Mouse (Mus musculus) small intestine, adult 2 months (tissue): ENCODE measurements around the gene Slc9a9.

Source experiments
- CTCF ChIP-seq: fragments of 200-500 bp; IDR thresholded peaks from 2 replicates; pipeline ENCODE4 v1.5.1; 2012; ENCODE audit warnings: low read depth, mild to moderate bottlenecking, control low read depth, inconsistent platforms, low read length, moderate library complexity, mixed read lengths; ENCODE audit not compliant: insufficient replicate concordance, insufficient read length; ENCODE audit errors: extremely low read depth
- POLR2A ChIP-seq: fragments of 200-500 bp; IDR thresholded peaks from 2 replicates; pipeline ENCODE4 v1.6.1; 2012; ENCODE audit warnings: low read depth, mild to moderate bottlenecking, control low read depth, inconsistent platforms, low read length, moderate library complexity

- no peak for TF ChIP-seq POLR2A
- TF ChIP-seq CTCF, result no peak
Observed at GRCm38 (mm10) chr9:94705758-94706026, 36.0 kb downstream of the Slc9a9 start.
